Mouse (Mus musculus) forebrain, embryonic 15.5 days (tissue): ENCODE measurements around the gene Ccne1. TPM values are rescaled to one million over a fixed set of nuclear protein-coding genes. Genes with fewer than 3 reads are reported as not detected.
A peak's percentile ranks its signal among the peaks of the same experiment; 100 is the strongest.

ENCODE experiments used
- ATAC-seq: fragments of 200-750 bp; cut with Nextera tagmentation; replicated peaks from 2 replicates; pipeline ENCODE4 v1.8.0; 2017; ENCODE audit warnings: mild to moderate bottlenecking, moderate TSS enrichment, moderate library complexity
- H3K27ac ChIP-seq: fragments of 300-500 bp; sonication (generic); replicated peaks from 2 replicates; pipeline ENCODE4 v1.5.1; 2015; ENCODE audit warnings: mild to moderate bottlenecking, inconsistent platforms
- H3K27me3 ChIP-seq: fragments of 300-500 bp; sonication (generic); 2 replicates; pipeline ENCODE4 v1.6.1; 2015; ENCODE audit warnings: inconsistent platforms
- H3K36me3 ChIP-seq: fragments of 300-500 bp; sonication (generic); 2 replicates; pipeline ENCODE4 v1.6.1; 2015; ENCODE audit warnings: mild to moderate bottlenecking, inconsistent platforms
- H3K4me1 ChIP-seq: fragments of 300-500 bp; sonication (generic); 2 replicates; pipeline ENCODE4 v1.6.1; 2015; ENCODE audit warnings: inconsistent platforms
- H3K4me2 ChIP-seq: fragments of 300-500 bp; sonication (generic); replicated peaks from 2 replicates; pipeline ENCODE4 v1.6.1; 2015; ENCODE audit warnings: mild to moderate bottlenecking, inconsistent platforms
- H3K4me3 ChIP-seq: fragments of 300-500 bp; sonication (generic); 2 replicates; pipeline ENCODE4 v1.5.1; 2015; ENCODE audit warnings: mild to moderate bottlenecking, inconsistent platforms
- H3K9ac ChIP-seq: fragments of 300-500 bp; sonication (generic); replicated peaks from 2 replicates; pipeline ENCODE4 v1.6.1; 2015; ENCODE audit warnings: mild to moderate bottlenecking, inconsistent platforms
- H3K9me3 ChIP-seq: fragments of 300-500 bp; sonication (generic); 2 replicates; pipeline ENCODE4 v1.6.1; 2016; ENCODE audit warnings: inconsistent platforms
- WGBS: fragments of 180-500 bp; shearing (Covaris S2); methylation state at CpG from one replicate; pipeline ENCODE4 v1.1.7; 2015; ENCODE audit warnings: mixed read lengths; 5-methylcytosine and 5-hydroxymethylcytosine counted together
- polyA plus RNA-seq: library from polyadenylated mRNA; unstranded; fragments of >200 nt; fragmentation: Nextera tagmentation; extraction: Ambion mirVana; gene quantifications from 2 replicates; pipeline ENCODE4 v1.2.1, GENCODE M21; 2015

The Ccne1 gene
- polyA plus RNA-seq, 1 experiment from 2014 or later, result 13.9 TPM

DNA sequence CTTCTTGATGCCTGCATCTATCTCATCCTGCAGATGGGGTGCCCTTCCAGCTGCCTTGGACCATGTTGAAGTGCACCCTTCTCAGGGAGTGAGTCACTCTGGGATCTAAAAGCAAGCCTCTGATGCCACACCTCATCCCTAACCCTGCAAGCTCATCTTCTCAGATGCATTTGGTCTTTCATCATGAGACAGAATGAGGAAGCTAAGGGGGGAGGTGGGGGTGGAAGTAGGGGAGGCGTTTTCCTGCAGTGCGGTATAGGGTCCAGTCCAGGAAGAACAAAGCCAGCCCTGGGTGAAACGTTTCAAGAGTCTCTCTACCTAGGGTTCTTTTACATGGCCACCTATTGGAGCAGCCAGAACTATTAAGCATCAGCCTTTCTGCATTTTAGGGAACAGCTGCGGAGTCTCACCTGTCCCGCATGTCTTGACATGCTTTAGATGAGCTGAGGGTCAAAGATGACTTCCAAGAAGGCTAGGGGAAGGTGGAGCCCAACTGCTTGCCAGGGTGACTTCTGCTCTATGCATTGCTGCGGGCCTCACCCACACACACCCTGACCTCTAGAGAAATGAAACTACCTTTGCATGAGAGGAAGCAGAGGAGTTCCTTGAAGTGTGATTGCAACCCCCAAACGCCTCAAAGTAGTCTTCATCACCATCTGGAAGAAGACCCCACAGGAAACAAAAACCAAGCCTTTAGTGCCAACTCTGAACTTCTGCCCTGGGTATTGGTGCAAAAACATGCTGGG, 17.2 kb downstream of the Ccne1 start:
- no peak overlapping the region for H3K9ac ChIP-seq
- ATAC-seq, result no peak
- 82% methylated on average over 7 of the region's 7 CpGs for WGBS
- no peak overlapping the region for H3K4me2 ChIP-seq
- H3K9me3 ChIP-seq, result no peaks in the 10 kb centered on the region
- peaks cover 10% of the 10 kb centered on the region for H3K4me1 ChIP-seq
- no peaks in the 10 kb centered on the region for H3K36me3 ChIP-seq
- peaks cover 11% of the 10 kb centered on the region for H3K27me3 ChIP-seq
- H3K4me3 ChIP-seq, result no peak overlapping the region
- no peak overlapping the region for H3K27ac ChIP-seq

DNA sequence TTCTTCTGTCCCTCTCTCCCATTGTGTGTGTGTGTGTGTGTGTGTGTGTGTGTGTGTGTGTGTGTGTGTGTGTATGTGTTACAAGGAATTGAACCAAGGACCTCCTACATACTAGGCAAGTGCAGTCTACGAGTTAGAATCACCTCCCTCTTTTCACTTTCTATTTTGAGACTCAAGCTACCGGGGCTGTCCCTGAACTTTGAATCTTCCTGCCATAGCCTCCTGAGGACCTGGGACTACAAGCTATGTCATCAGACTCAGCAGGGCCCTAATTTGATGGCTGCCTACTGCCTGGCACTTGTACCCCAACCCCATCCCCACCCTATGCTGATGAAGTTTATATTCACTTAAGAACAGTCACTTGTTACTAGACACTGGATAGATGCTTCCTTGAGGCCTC, 18.9 kb downstream of the Ccne1 start:
- H3K27me3 ChIP-seq, result peaks cover 11% of the 10 kb centered on the region
- 68% methylated on average over 2 of the region's 2 CpGs for WGBS

DNA sequence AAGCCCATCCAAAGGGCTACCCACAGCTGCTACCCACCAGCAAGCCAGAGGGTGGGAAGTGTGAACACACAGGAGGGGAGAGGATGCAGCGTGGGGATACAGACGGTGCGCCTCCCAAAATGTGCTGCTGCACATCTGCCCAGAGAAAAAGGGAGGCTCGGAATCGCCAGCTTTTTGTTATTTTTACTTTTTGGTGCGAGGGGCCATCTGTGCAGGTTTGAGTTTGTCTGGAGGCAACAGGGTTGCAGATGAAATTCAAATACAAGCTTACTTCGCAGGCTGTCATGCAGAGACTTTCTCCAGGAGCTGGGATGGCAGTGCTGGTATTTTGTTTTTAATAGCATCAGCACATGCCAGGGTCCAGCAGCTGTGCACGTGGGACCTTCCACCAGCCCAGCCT, 19.5 kb downstream of the Ccne1 start:
- no peak for ATAC-seq
- Histone ChIP-seq H3K4me2 (no peak overlapping the region), H3K27me3 (peaks cover 11% of the 10 kb centered on the region), H3K4me1 (peaks cover 17% of the 10 kb centered on the region), H3K36me3 (no peaks in the 10 kb centered on the region), H3K4me3 (no peak overlapping the region), H3K27ac (no peak overlapping the region), H3K9ac (no peak overlapping the region), H3K9me3 (no peaks in the 10 kb centered on the region)
- WGBS, result 87% methylated on average over 8 of the region's 8 CpGs

More for the DNA sequence above, 18.9 kb downstream of the Ccne1 start:
- Histone ChIP-seq H3K36me3 (no peaks in the 10 kb centered on the region), H3K4me1 (peaks cover 17% of the 10 kb centered on the region), H3K27ac (no peak overlapping the region), H3K9me3 (no peaks in the 10 kb centered on the region), H3K9ac (no peak overlapping the region), H3K4me3 (no peak overlapping the region), H3K4me2 (no peak overlapping the region)
- ATAC-seq, result no peak

DNA sequence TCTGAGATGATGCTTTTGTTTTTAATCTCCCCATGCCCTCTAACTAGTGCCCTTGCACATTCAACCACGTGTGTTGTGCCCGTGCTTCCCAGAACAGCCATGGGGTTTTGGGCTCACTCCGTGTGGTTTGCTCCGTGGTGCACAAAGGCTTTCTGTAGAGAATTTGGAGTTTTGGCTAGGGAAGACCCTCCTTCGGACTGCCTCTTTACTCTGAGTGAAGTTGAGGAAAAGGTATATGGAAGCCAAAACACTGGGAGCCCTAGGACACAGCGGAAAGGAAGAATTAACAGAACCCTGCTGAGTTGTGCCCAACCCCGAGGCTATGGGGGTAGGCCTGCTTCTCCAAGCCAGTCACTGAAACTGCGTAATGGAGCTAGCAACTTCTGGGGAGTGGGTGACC, 20.9 kb downstream of the Ccne1 start:
- no peak overlapping the region for H3K4me3 ChIP-seq
- H3K4me1 ChIP-seq, result peaks cover 17% of the 10 kb centered on the region
- WGBS, result 36% methylated on average over 8 of the region's 8 CpGs
- no peak overlapping the region for H3K27ac ChIP-seq
- H3K27me3 ChIP-seq, result peaks cover 11% of the 10 kb centered on the region
- H3K36me3 ChIP-seq, result no peaks in the 10 kb centered on the region
- no peak overlapping the region for H3K9ac ChIP-seq
- H3K4me2 ChIP-seq, result no peak overlapping the region
- no peaks in the 10 kb centered on the region for H3K9me3 ChIP-seq
- ATAC-seq, result no peak

DNA sequence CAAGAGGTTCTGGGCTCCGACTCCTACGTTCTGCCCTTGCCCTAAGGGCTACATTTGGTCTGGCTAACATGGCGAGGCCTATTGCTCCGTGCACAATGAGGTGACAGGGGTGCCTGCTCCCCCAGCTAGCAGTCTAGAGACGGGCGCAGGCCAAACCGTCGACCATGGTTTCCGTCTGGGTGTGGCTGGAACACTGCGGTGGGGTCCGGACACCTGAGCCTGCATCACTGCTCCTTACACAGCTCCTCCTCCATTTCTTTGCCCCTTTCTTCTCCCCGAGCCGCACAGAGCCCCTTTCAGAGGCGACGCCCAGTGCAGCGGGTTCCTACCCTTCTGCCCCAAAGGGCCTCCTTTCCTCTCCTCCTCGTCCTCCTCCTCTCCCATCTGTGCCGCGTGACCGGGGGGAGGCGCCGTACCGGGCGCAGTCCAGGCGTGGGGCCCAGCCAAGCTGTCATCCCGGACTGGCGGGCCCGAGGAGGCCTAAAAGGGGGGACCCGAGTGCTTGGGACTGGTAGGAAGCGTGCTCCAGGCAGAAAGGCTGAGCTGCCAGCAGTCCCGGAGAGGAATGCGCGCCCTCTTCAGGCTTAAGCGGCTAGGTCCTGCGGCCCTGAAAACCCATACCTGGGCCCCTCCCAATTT, 21.6 kb downstream of the Ccne1 start:
- H3K36me3 ChIP-seq, result no peaks in the 10 kb centered on the region
- H3K4me1 ChIP-seq, result peaks cover 17% of the 10 kb centered on the region
- peak overlapping the region; percentile 66 for H3K4me2 ChIP-seq
- 0 out of 2 replicates have a peak overlapping the region, but pooled peaks have one; percentile 15 for H3K9ac ChIP-seq
- peak overlapping the region; percentile 45 for H3K4me3 ChIP-seq
- H3K9me3 ChIP-seq, result no peaks in the 10 kb centered on the region
- peak; percentile 41 for ATAC-seq
- H3K27me3 ChIP-seq, result peaks cover 11% of the 10 kb centered on the region
- under 1% methylated on average over 35 of the region's 35 CpGs for whole genome bisulfite sequencing
- H3K27ac ChIP-seq, result no peak overlapping the region

DNA sequence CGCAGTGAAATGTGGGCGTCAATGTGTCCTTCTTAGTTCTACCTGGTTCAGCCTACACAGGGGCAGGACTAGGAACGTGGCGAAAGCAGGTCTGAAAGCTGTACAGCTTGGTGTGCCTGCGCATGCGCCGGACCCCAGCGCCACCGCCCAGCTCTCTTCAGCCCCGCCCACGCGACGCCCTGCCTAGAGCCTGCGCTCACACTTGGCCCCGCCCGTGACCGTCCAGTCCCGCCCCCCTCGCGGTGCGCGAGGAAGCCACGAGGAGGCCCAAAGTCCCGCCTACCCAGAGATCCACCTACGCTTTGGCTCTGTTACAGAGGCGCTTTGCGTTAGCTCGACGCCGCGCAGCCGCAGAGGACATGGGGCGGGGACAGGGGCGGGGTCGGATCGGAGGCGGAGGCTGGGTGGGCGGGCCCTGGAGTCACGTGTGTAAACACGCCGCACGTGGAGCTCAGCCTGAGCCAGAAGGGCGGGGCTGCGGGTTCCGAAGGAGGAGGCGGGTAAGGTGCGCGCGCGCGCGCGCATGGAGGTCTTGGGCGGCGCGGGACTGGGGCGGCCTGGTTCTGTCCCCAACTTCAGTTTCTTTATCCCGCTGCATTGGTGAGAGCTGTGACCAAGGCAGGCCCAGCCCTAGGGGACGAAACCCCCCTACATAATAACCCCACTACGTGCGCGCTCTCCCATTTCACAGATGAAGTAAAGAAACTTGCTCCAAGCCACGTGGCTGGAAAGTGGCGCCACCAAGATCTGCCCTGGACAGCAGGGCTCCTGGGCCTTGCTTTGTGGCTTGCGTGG, 22.4 kb downstream of the Ccne1 start:
- peak overlapping the region; percentile 45 for H3K4me3 ChIP-seq
- peak overlapping the region; percentile 66 for H3K4me2 ChIP-seq
- no peaks in the 10 kb centered on the region for H3K9me3 ChIP-seq
- peak overlapping the region; percentile 53 for H3K9ac ChIP-seq
- peak; percentile 94 for ATAC-seq
- WGBS, result under 1% methylated on average over 65 of the region's 65 CpGs
- H3K27me3 ChIP-seq, result peaks cover 11% of the 10 kb centered on the region
- peaks cover 17% of the 10 kb centered on the region for H3K4me1 ChIP-seq
- H3K27ac ChIP-seq, result no peak overlapping the region
- no peaks in the 10 kb centered on the region for H3K36me3 ChIP-seq

DNA sequence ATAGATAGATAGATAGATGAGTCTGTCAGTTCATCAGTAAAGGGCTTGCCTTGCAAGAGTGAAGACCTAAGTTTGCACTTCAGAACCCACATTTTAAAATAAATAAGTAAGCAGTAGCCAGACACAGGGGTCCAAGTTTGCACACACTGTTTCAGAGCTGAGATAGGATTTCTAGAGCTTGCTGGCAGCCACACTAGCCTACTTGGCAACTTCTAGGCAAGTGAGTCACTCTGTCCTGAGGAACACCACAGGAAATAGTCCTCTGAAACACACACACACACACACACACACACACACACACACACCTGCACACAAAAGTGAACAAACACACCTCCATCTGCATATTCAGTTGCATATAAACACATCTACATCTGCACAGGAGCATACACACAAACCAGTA, 24.4 kb downstream of the Ccne1 start:
- Histone ChIP-seq H3K9me3 (no peaks in the 10 kb centered on the region), H3K36me3 (no peaks in the 10 kb centered on the region), H3K4me1 (peaks cover 17% of the 10 kb centered on the region), H3K9ac (no peak overlapping the region), H3K27me3 (peaks cover 11% of the 10 kb centered on the region), H3K27ac (no peak overlapping the region), H3K4me2 (no peak overlapping the region), H3K4me3 (no peak overlapping the region)
- ATAC-seq, result no peak

DNA sequence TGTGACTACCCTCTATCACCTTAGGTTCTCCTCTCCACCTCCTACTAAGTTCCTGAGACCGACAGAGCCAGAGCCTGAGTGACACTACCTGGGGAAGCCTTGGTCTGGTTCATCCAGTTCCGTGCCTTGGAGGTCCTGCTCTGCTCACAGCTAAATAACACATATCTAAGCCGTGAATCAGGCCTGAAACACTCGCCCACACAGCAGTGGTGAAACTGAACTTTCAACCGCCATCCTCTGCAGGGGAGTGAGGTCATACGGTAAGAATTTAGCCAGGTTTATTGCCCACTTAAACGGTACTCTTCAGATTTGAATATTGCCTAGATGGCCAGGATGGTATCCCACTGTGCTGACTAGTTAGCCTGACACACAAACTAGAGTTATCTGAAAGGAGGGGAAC, 30.1 kb downstream of the Ccne1 start:
- H3K27ac ChIP-seq, result no peak overlapping the region
- no peaks in the 10 kb centered on the region for H3K9me3 ChIP-seq
- no peak overlapping the region for H3K4me2 ChIP-seq
- peaks cover 20% of the 10 kb centered on the region for H3K4me1 ChIP-seq
- no peak overlapping the region for H3K9ac ChIP-seq
- H3K36me3 ChIP-seq, result no peaks in the 10 kb centered on the region
- no peak overlapping the region for H3K4me3 ChIP-seq
- H3K27me3 ChIP-seq, result no peaks in the 10 kb centered on the region
- 74% methylated on average over 7 of the region's 7 CpGs for WGBS
- ATAC-seq, result no peak

DNA sequence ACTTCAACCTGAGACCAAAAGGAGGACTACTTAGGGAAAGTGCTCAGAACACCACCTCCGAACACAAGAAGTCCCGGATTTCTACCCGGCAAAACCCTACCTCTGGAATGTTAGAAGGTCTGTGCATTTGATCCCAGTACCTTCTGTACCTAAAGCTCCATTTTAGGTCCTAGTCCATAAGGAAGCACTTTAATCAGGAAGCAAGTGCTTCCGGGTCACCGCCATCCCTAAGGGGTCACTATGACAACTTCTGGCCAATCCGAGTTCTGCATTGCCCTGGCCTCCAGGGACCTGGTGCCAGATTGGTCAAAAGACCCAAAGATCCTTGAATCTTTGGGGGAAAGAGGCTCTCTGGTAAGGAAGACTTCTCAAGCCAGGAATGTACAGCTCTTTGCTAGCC, 31.8 kb downstream of the Ccne1 start:
- Histone ChIP-seq H3K4me3 (no peak overlapping the region), H3K9ac (no peak overlapping the region), H3K4me2 (no peak overlapping the region), H3K27ac (no peak overlapping the region), H3K4me1 (peaks cover 20% of the 10 kb centered on the region), H3K27me3 (no peaks in the 10 kb centered on the region), H3K36me3 (no peaks in the 10 kb centered on the region), H3K9me3 (no peaks in the 10 kb centered on the region)
- WGBS, result 54% methylated on average over 6 of the region's 6 CpGs
- ATAC-seq, result no peak

DNA sequence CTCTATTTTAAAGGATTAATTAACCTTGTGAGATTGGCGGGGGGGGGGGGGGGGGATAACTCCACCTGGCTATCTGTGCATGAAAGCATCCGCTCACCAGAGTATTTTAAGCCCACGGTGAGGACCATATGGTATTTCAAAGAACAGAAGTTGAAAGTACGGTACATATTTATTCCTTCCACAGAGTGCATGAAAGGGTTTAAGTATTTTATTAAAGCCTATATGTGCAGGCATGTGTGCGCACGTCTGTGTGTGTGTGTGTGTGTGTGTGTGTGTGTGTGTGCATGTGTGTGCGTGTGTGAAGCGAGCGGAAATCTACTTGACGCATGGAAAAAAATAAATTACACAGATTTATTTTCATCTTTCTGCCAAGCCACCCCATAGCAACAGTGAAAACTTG, 32.4 kb downstream of the Ccne1 start:
- H3K4me3 ChIP-seq, result peak overlapping the region; percentile 14
- no peak overlapping the region; the same call in 1 of the 2 replicates for H3K27ac ChIP-seq
- 18% methylated on average over 10 of the region's 10 CpGs for WGBS
- no peaks in the 10 kb centered on the region for H3K36me3 ChIP-seq
- ATAC-seq, result peak; percentile 54
- no peak overlapping the region for H3K9ac ChIP-seq
- no peaks in the 10 kb centered on the region for H3K27me3 ChIP-seq
- H3K4me1 ChIP-seq, result peaks cover 20% of the 10 kb centered on the region
- H3K4me2 ChIP-seq, result peak overlapping the region; percentile 40
- no peaks in the 10 kb centered on the region for H3K9me3 ChIP-seq

DNA sequence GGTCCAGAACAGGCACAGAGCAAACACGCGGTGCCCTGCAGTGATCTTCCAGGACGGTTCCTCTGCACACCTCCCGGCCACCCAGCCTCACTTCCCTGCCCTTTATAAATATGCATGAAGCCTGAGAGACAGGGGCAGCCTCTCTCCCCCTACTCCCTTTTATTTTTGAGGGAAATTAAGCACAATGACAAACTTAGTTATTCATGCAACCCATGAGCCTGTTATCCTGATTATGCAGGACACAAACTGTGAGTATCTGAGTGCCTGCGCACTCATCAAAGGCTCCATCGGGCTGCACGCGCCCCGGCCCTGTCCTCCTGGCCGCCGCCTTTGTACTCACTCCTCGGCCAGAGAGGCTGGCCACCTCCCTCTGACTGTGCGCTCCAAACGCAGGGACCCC, 32.8 kb downstream of the Ccne1 start:
- H3K9ac ChIP-seq, result 0 out of 2 replicates have a peak overlapping the region, but pooled peaks have one; percentile 4
- peaks cover 20% of the 10 kb centered on the region for H3K4me1 ChIP-seq
- no peaks in the 10 kb centered on the region for H3K27me3 ChIP-seq
- no peak overlapping the region; the same call in 1 of the 2 replicates for H3K27ac ChIP-seq
- WGBS, result under 1% methylated on average over 14 of the region's 14 CpGs
- peak overlapping the region; percentile 14 for H3K4me3 ChIP-seq
- ATAC-seq, result peak; percentile 73
- no peaks in the 10 kb centered on the region for H3K36me3 ChIP-seq
- H3K4me2 ChIP-seq, result peak overlapping the region; percentile 40
- no peaks in the 10 kb centered on the region for H3K9me3 ChIP-seq

DNA sequence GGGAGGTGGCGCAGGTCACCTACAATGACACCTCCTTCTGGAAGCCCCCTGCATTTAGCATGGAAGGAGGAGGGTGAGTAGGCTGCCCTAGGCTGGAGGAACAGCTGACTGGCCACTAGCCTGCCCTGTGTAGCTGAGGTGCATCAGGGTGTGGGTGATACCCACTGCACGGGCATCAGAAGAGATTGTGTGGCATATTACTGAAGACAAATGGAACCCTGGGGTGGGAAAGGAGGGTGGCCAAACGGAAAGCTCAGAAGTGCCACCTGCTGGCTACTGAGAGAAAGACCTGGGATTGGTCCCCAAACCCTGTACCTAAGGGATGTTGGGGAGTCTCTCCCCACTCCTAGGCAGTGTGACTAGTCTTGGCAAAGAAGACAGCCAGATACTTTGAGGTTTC, 33.6 kb downstream of the Ccne1 start:
- Histone ChIP-seq H3K4me2 (no peak overlapping the region), H3K9ac (no peak overlapping the region), H3K36me3 (no peaks in the 10 kb centered on the region), H3K27ac (no peak overlapping the region), H3K4me3 (no peak overlapping the region), H3K4me1 (peaks cover 20% of the 10 kb centered on the region), H3K9me3 (no peaks in the 10 kb centered on the region), H3K27me3 (no peaks in the 10 kb centered on the region)
- 13% methylated on average over 3 of the region's 3 CpGs for WGBS
- peak; percentile 73 for ATAC-seq
